Mouse (Mus musculus) midbrain, embryonic 14.5 days (tissue): ENCODE results near the gene Fbxl20. TPM values are rescaled to one million over a fixed set of nuclear protein-coding genes. Genes with fewer than 3 reads are reported as not detected.

Experiments
- ATAC-seq: fragments of 200-750 bp; cut with Nextera tagmentation; 2 replicates; pipeline ENCODE4 v1.8.0; 2017; ENCODE audit warnings: moderate number of reproducible peaks, moderate library complexity; ENCODE audit not compliant: low FRiP score, low TSS enrichment
- DNase-seq: peaks from one replicate; pipeline ENCODE4 v3.0.0-alpha.2; 2015
- H3K27ac ChIP-seq: fragments of 300-500 bp; sonication (generic); replicated peaks from 2 replicates; pipeline ENCODE4 v1.5.1; 2014; ENCODE audit warnings: mild to moderate bottlenecking, low read depth, low read length, moderate library complexity
- H3K27me3 ChIP-seq: fragments of 300-500 bp; sonication (generic); 2 replicates; pipeline ENCODE4 v1.6.1; 2014; ENCODE audit warnings: low read length, control low read depth, mixed read lengths; ENCODE audit not compliant: control insufficient read depth, insufficient read depth
- H3K36me3 ChIP-seq: fragments of 300-500 bp; sonication (generic); 2 replicates; pipeline ENCODE4 v1.6.1; 2014; ENCODE audit warnings: low read length, control low read depth; ENCODE audit not compliant: control insufficient read depth, insufficient read depth
- H3K4me1 ChIP-seq: fragments of 300-500 bp; sonication (generic); 2 replicates; pipeline ENCODE4 v1.6.1; 2014; ENCODE audit warnings: mild to moderate bottlenecking, antibody characterized with exemption, low read length, control low read depth; ENCODE audit not compliant: control insufficient read depth, insufficient read depth
- H3K4me2 ChIP-seq: fragments of 300-500 bp; sonication (generic); 2 replicates; pipeline ENCODE4 v1.6.1; 2014; ENCODE audit warnings: mild to moderate bottlenecking, low read length, moderate library complexity
- H3K4me3 ChIP-seq: fragments of 300-500 bp; sonication (generic); replicated peaks from 2 replicates; pipeline ENCODE4 v1.5.1; 2014; ENCODE audit warnings: low read depth, low read length
- H3K9ac ChIP-seq: fragments of 300-500 bp; sonication (generic); replicated peaks from 2 replicates; pipeline ENCODE4 v1.6.1; 2014; ENCODE audit warnings: mild to moderate bottlenecking, low read length, moderate library complexity
- H3K9me3 ChIP-seq: fragments of 300-500 bp; sonication (generic); 2 replicates; pipeline ENCODE4 v1.6.1; 2016; ENCODE audit warnings: low read length, control low read depth, mixed read lengths; ENCODE audit not compliant: control insufficient read depth
- WGBS: fragments of 180-500 bp; shearing (Covaris S2); extraction: QIAGEN DNeasy Blood & Tissue Kit; methylation state at CpG from one replicate; pipeline ENCODE4 v1.1.7; 2014; 5-methylcytosine and 5-hydroxymethylcytosine counted together
- polyA plus RNA-seq: library from polyadenylated mRNA; unstranded; fragments of >200 nt; fragmentation: Nextera tagmentation; extraction: Ambion mirVana; gene quantifications from 2 replicates; pipeline ENCODE4 v1.2.1, GENCODE M21; 2014

Gene Fbxl20
- polyA plus RNA-seq, 1 experiment from 2014 or later: 25.9 TPM

DNA sequence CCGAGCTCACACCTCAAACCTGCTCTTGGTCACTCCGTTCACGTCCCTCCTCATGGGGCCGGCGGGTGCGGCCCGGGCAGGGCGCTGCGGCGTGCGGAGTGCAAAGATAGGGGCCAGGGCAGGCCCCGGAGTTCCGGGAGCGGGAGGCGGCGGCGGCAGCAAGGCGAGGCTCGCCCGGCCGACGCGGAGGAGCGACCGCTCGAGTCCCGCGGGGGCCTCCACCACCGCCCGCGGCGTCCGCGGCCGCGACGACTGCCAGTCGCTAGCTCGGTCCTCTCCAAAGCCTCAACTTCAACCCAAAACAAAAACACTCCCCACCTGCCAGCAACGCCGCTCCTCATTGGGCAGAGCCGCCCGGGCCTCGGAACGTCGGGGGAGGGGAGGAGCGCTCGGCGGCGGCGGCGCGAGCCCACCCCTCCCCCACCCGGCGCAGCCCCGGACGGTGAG, 876 bp downstream of the Fbxl20 start:
- Histone ChIP-seq H3K9ac (peak overlapping the region; percentile 85), H3K36me3 (peaks cover 5% of the 10 kb centered on the region; the same call in 1 of the 2 replicates), H3K4me3 (peak overlapping the region; percentile 98), H3K4me2 (peak overlapping the region; percentile 69), H3K27me3 (no peaks in the 10 kb centered on the region), H3K4me1 (peaks cover 19% of the 10 kb centered on the region), H3K9me3 (no peaks in the 10 kb centered on the region), H3K27ac (peak overlapping the region; percentile 97)
- DNase-seq (peak; percentile 97), ATAC-seq (peak; percentile 94)
- under 1% methylated on average over 57 of the region's 57 CpGs for WGBS

DNA sequence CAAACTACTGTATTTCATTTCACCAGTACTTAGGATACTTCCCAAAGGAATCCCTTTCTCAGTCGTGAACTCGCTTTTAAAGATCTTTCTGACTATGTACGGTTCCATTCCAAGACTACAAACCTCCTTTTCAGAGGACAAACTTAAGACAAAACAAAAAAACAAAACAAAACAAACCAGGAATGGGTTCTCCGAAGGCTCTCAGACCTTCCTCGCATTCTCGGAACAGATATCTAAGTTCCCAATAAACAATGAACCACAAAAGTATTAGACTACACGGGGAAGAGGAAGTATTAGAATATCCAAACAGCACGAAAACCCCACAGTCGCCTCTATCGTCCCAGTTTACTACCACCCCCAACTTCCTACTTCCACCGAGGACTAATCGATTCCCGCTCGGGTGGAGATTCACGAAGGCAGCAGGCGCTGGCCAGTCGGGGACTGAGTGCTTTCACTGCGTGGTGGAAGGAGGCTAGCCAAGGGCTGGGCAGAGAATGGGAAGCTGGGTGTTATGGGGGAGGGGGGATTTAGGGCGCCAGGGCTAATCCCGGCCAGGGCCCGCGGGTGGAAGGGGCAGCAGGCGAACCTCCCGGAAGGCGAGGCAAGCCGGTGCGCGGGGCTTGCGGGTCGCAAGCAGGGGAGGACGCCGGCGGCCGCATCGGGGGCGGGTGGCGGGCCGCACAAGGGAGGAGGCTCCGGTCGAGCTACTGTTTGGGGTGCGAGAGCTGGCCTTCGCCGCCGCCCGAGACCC, 1.5 kb downstream of the Fbxl20 start:
- Histone ChIP-seq H3K9me3 (no peaks in the 10 kb centered on the region), H3K4me1 (peaks cover 19% of the 10 kb centered on the region), H3K9ac (peak overlapping the region; percentile 85), H3K4me3 (peak overlapping the region; percentile 98), H3K36me3 (peaks cover under 1% of the 10 kb centered on the region; the same call in 1 of the 2 replicates), H3K27me3 (no peaks in the 10 kb centered on the region), H3K4me2 (peak overlapping the region; percentile 69), H3K27ac (peak overlapping the region; percentile 97)
- 3% methylated on average over 42 of the region's 45 CpGs for WGBS
- DNase-seq (peak; percentile 59), ATAC-seq (no peak)

DNA sequence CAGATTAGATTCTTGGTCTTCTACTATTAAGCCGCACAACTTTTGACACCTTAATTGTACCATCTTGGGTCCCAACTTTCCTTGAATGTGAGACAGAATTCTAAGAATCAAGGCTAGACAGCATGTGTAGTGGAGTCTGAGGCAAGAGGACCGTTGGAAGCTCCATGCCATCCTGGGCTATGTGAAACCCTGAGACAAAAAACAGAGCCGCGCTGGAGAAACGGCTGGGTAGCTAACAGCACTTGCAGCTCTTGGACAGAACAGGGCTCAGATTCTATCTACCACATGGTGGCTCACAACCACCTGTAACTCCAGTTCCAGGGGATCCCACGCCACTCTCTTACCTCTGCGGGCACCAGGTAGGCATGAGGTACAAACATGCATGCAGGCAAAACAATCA, 4.3 kb downstream of the Fbxl20 start:
- no peaks in the 10 kb centered on the region for H3K27me3 ChIP-seq
- H3K4me1 ChIP-seq: peaks cover 19% of the 10 kb centered on the region
- H3K9ac ChIP-seq: no peak overlapping the region
- H3K9me3 ChIP-seq: no peaks in the 10 kb centered on the region
- peaks cover 3% of the 10 kb centered on the region; the same call in 1 of the 2 replicates for H3K36me3 ChIP-seq
- no peak overlapping the region for H3K4me2 ChIP-seq
- no peak overlapping the region for H3K27ac ChIP-seq
- no peak for DNase-seq
- no peak for ATAC-seq
- 87% methylated on average over 7 of the region's 7 CpGs for WGBS
- no peak overlapping the region for H3K4me3 ChIP-seq

DNA sequence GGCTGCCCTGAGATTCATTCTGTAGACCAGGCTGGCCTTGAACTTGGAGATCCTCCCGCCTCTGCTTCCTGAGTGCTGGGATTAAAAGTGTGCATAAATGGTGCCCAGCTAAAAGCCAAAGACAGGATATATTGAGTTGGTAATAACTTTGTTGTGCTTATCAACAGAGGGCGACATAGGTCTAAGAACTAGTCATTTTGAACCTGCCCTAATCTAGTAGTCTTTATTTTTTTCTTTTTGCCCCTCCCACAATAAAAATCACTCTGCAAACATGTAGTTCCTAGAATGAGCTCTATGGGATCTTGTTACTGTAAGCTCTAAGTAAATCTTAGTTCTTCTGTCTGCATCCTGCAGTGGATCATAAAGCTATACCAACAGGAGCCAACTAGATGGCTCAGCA, 7.7 kb downstream of the Fbxl20 start:
- ATAC-seq: no peak
- Histone ChIP-seq H3K9ac (no peak overlapping the region), H3K9me3 (no peaks in the 10 kb centered on the region), H3K36me3 (peaks cover 3% of the 10 kb centered on the region; the same call in 1 of the 2 replicates), H3K27ac (no peak overlapping the region), H3K4me2 (no peak overlapping the region), H3K27me3 (no peaks in the 10 kb centered on the region), H3K4me1 (peaks cover 9% of the 10 kb centered on the region; the same call in 1 of the 2 replicates), H3K4me3 (no peak overlapping the region)
- WGBS: 87% methylated on average over 2 of the region's 2 CpGs
- no peak for DNase-seq

DNA sequence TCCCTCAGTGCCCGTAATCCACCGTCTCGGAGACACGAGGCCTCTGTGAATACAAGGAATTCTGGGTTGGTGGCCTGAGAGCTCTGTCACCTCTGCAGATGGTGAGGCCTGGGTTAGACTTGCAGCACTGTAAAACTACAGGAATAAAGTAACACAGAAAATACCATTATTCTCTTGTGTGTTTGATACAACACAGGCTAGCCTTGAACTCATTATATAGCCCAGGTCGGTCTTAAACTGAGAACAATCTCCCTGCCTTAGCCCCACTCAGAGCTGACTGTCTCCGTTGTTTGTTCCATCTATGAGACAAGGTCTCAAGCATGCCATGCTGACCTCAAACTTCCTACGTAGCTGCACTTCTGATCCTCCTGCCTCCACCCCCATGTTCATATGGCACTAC, 11.3 kb downstream of the Fbxl20 start:
- Histone ChIP-seq H3K27ac (no peak overlapping the region), H3K4me2 (no peak overlapping the region), H3K27me3 (no peaks in the 10 kb centered on the region), H3K4me1 (no peaks in the 10 kb centered on the region), H3K9ac (no peak overlapping the region), H3K4me3 (no peak overlapping the region), H3K9me3 (no peaks in the 10 kb centered on the region), H3K36me3 (peaks cover 9% of the 10 kb centered on the region; the same call in 1 of the 2 replicates)
- DNase-seq: no peak
- no peak for ATAC-seq
- 83% methylated on average over 7 of the region's 7 CpGs for WGBS

DNA sequence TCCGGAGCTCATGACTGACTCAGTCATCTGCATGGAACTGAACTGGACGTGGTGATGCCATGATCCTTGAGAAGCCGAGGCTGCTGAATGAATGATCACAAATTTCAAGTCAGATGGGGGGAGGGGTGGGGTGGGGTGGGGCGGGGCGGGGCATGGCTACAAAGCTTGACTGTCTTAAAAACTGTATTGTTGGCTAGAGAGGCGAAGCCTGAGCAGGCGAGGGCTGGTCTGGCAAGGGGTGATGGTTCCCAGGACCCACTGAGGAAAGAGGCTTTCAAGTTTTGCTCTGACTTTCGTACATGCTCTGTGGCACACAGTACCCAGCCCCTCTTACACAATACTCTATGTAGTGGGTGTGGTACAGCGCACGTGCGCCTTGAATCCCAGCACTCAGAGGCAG, 12.4 kb downstream of the Fbxl20 start:
- Histone ChIP-seq H3K4me2 (no peak overlapping the region), H3K36me3 (peaks cover 9% of the 10 kb centered on the region; the same call in 1 of the 2 replicates), H3K4me1 (no peaks in the 10 kb centered on the region), H3K27ac (no peak overlapping the region), H3K4me3 (no peak overlapping the region), H3K9ac (no peak overlapping the region), H3K9me3 (no peaks in the 10 kb centered on the region), H3K27me3 (no peaks in the 10 kb centered on the region)
- DNase-seq (no peak), ATAC-seq (no peak)
- WGBS: 89% methylated on average over 11 of the region's 11 CpGs

DNA sequence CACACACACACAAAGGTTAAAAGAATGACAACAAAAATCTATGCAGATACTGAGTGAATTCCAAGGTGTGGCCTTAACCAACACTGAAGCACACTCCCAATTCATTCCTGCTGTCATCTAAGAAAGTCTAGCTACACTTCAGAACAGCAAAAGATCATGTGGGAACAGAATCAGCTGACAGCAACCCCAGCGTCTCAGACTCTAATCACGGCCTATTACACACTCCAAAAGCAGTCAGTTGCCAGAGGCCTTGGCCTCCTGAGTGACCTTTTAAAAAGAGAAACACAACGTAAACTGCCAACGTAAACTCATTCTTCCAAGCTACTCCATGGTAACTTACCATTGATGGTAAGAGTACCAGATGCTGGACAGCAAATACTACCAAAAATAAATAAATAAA, 15.3 kb downstream of the Fbxl20 start:
- Histone ChIP-seq H3K4me2 (no peak overlapping the region), H3K27ac (no peak overlapping the region), H3K36me3 (0 out of 2 replicates have a peak, but pooled peaks cover 5% of the 10 kb centered on the region), H3K4me3 (no peak overlapping the region), H3K9me3 (no peaks in the 10 kb centered on the region), H3K4me1 (no peaks in the 10 kb centered on the region), H3K9ac (no peak overlapping the region), H3K27me3 (no peaks in the 10 kb centered on the region)
- no peak for DNase-seq
- no peak for ATAC-seq
- WGBS: 76% methylated on average over 4 of the region's 4 CpGs

DNA sequence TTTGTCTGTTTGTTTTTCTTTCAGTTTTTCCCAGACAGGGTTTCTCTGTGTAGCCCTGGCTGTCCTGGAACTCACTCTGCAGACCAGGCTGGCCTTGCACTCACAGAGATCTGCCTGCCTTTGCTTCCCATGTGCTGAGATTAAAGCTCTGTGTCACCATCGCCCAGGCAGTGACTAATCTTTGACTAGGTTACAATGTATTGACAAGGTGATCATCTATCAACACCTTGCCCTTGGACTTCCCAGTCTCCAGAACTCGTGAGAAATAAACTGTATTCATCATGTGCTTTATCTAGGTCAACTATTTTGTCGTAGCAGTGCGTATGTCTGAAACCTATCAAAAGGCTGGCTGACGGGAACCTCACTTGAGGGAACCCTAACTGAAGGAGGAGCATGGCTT, 26.8 kb downstream of the Fbxl20 start:
- no peak overlapping the region for H3K27ac ChIP-seq
- ATAC-seq (no peak), DNase-seq (no peak)
- WGBS: 92% methylated on average over 5 of the region's 5 CpGs
- peaks cover 38% of the 10 kb centered on the region for H3K36me3 ChIP-seq
- H3K9ac ChIP-seq: no peak overlapping the region
- H3K4me1 ChIP-seq: no peaks in the 10 kb centered on the region
- H3K9me3 ChIP-seq: no peaks in the 10 kb centered on the region
- H3K4me2 ChIP-seq: no peak overlapping the region
- H3K27me3 ChIP-seq: no peaks in the 10 kb centered on the region
- no peak overlapping the region for H3K4me3 ChIP-seq

DNA sequence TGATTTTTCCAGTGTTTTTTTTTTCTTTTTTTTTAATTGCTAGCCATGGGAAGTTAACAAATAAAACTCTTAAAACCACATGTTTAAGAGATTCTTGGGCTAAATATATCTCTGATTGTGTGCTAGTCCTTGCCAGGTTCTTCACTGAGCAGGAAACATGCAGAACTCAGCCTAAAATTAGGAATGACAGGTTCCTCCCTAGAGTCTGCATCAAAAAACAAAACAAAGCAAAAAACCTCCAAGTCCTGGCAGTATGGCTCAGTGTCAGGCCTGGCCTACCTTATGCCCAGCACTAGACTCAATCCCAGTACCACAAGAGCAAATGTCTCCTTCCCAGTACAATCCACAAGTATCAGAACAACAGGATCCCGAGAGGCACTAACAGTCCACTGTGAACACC, 35.8 kb downstream of the Fbxl20 start:
- 98% methylated on average over 1 of the region's 1 CpGs for WGBS
- Histone ChIP-seq H3K4me2 (no peak overlapping the region), H3K4me3 (no peak overlapping the region), H3K9ac (no peak overlapping the region), H3K27ac (no peak overlapping the region), H3K9me3 (no peaks in the 10 kb centered on the region), H3K36me3 (peaks cover 53% of the 10 kb centered on the region), H3K27me3 (no peaks in the 10 kb centered on the region), H3K4me1 (no peaks in the 10 kb centered on the region)
- ATAC-seq (no peak), DNase-seq (no peak)
